Mouse (Mus musculus): Measurements from ENCODE around the gene Olfr263. TPM values are rescaled to one million over a fixed set of nuclear protein-coding genes. Genes with fewer than 3 reads are reported as not detected.

Gene Olfr263
- polyA plus RNA-seq, 1 experiment from 2014 or later: not detected

GRCm38 (mm10) chr13:21183661-21184060 is 54.2 kb downstream of the Olfr263 start:
- Histone ChIP-seq H3K9me3 (no peaks in the 10 kb centered on the region), H3K9ac (no peak overlapping the region), H3K4me1 (peaks cover 36% of the 10 kb centered on the region), H3K4me3 (replicated peaks) (no peak overlapping the region), H3K27ac (no peak overlapping the region), H3K36me3 (replicated peaks) (peaks cover 69% of the 10 kb centered on the region), H3K4me2 (no peak overlapping the region), H3K27me3 (no peaks in the 10 kb centered on the region)
- 92% methylated on average over 7 of the region's 7 CpGs for WGBS
- no peak for ATAC-seq (ENCODE audit: low FRiP score)

- no peaks in the 10 kb centered on the region for H3K9me3 ChIP-seq
- no peak overlapping the region for H3K27ac ChIP-seq
- H3K4me3 ChIP-seq (replicated peaks): no peak overlapping the region
- peaks cover 87% of the 10 kb centered on the region for H3K36me3 ChIP-seq (replicated peaks)
- no peak overlapping the region for H3K9ac ChIP-seq
- ATAC-seq (ENCODE audit: low FRiP score): no peak
- no peak overlapping the region for H3K4me2 ChIP-seq
- WGBS: 89% methylated on average over 4 of the region's 4 CpGs
- no peaks in the 10 kb centered on the region for H3K27me3 ChIP-seq
- peaks cover 29% of the 10 kb centered on the region for H3K4me1 ChIP-seq
Measured at GRCm38 (mm10) chr13:21185521-21185920, 56.1 kb downstream of the Olfr263 start.

Other genes with a start within 250 kb of the Olfr263 start
- not detected in 2 replicates for gene Olfr1370, start 54.7 kb upstream of the Olfr263 start, polyA plus RNA-seq (2016; fragmentation: Nextera tagmentation; extraction: Ambion mirVana)
- gene Olfr1369-ps1, start 18.2 kb upstream of the Olfr263 start, polyA plus RNA-seq (2016; fragmentation: Nextera tagmentation; extraction: Ambion mirVana): not detected in 2 replicates
- gene Olfr1368, start 16.2 kb downstream of the Olfr263 start, polyA plus RNA-seq (2016; fragmentation: Nextera tagmentation; extraction: Ambion mirVana): not detected in 2 replicates
- 132 and 153 TPM in 2 replicates for gene Trim27, start 49.8 kb downstream of the Olfr263 start, polyA plus RNA-seq (2016; fragmentation: Nextera tagmentation; extraction: Ambion mirVana)
- gene Gpx5, start 163.1 kb downstream of the Olfr263 start, polyA plus RNA-seq (2016; fragmentation: Nextera tagmentation; extraction: Ambion mirVana): not detected in 2 replicates
- not detected in 2 replicates for gene Gpx6, start 182.5 kb downstream of the Olfr263 start, polyA plus RNA-seq (2016; fragmentation: Nextera tagmentation; extraction: Ambion mirVana)
- not detected in 2 replicates for gene Olfr1367, start 217.3 kb downstream of the Olfr263 start, polyA plus RNA-seq (2016; fragmentation: Nextera tagmentation; extraction: Ambion mirVana)
- gene Zscan12, start 233.2 kb downstream of the Olfr263 start, polyA plus RNA-seq (2016; fragmentation: Nextera tagmentation; extraction: Ambion mirVana): 20.1 and 20.2 TPM in 2 replicates

All from forebrain, embryonic 12.5 days (tissue).